Mouse (Mus musculus) cerebellum, postnatal 14 days (tissue): ENCODE measurements around the gene Clec16a.

Experiments used
- DNase-seq, 2 experiments: peaks; one replicate each; pipeline ENCODE4 v3.0.0; 2021; ENCODE audit warnings: mixed read lengths in 2 of 2

The Clec16a gene

DNA sequence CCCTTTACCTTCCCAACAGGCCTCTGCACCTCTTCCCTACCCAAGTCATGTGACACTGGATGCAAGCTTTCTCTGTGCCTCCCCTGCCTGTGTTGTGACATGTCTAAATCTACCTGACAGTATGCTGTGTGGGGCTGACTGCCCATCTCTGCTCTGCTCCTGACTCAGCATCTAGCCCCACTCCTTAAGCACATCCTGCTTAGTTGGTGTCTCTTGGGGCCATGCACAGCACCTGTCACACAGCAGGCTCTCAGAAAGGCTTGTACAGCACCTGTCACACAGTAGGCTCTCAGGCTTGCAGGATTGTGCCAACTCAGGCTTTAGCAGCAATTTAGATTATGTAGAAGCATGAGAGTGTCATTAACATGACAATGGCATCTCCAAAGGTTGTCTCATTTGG lies 106.7 kb downstream of the Clec16a start:
- DNase-seq, result no peak

GRCm38 (mm10) chr16:10652935-10653334 lies 107.8 kb downstream of the Clec16a start:
- no peak for DNase-seq

GRCm38 (mm10) chr16:10655236-10655635 lies 110.1 kb downstream of the Clec16a start:
- no peak for DNase-seq

DNA sequence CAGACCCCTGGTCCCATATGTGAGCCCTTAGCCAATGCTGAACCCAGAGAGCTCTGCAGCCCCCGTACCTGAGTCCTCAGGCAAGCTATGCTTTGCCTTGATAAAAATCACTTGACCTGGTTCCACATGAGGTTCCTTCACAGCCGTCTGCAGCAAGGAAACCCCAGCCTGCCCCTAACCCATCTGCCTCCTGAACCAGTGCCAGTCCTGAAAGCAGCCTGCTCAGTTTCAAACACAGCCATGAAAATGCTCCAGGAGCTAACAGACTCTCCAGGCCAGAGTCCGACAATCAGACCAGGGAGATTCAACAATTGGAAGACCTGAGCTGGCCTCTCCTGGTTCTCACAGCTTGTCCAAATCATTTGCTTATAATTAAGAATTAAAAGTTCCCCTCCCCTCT lies 110.8 kb downstream of the Clec16a start:
- DNase-seq, result peak; percentile 47 to 56

DNA sequence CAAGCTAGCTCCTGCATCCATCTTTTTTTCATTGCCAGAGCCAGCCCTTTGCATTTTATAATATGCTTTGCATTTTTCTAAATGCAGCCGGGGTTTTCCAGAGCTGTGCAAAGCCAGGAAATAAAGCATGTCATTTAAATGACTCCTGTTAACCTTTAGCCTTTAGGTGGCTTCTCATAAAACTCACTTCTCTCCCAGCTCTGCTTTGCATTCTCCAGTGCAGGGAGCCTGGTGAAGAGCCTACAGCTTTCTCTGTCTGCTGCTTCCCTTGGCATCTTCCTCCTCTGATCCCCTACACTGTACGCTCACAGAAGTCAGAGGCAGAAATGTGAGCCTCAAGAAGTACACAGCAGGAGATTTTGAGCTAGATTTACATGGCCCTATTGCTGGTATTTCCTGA lies 111.3 kb downstream of the Clec16a start:
- DNase-seq, result no peak

DNA sequence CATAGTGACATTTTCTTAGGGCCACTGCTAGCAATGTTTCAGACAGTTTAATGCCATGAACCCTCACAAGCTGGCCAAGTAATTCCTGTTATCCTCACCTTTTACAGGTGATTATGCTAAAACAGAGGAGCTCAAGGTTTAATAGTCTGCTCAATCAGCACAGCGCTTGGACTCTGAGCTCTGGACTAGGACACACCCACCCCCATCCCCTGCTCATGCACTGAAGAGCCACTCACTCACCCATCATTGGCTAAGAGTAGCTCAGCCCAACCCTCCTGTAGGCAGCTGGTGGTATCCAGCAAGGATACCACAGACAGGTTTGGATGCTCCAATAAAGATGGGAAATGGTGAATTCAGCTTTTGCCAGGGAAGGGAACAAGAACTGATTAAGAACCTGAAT lies 111.8 kb downstream of the Clec16a start:
- DNase-seq, result no peak

DNA sequence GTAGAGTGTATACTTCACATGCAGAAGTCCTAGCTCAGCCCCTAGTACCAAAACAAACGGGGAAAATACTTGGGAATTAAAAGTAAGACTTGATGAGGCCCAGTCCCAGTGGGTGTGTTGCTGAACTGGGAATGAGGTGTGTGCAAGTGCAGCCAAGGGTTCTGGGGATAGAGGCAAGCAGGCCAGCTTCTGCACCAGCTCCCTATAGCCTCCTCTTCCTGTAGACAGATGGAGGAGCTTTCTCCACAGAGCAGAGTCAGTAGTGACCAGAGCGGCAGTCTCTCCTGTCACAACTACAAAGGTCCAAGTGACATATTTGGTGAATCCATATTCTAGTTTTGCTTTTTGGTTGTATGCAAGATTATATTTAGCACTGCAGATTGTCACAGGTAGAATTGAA lies 114.1 kb downstream of the Clec16a start:
- DNase-seq, result no peak

DNA sequence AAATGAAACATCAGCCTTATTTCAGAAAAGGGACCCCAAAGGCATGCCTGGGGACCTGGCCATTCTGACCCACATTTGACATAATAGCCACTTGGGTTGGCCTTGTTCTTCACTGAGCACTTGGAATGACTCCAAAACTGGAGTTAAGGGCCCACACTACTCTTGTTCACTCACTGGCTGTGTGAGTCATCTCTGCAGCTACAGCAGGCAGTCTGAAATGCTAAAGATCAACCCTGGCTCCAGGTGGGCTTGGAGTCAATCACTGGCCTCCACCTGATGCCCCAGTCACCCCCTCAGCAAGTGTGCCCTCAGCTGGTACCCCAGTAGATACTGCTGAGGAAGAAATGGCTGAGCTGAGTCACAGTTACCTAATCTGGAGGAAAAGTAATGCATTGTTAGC lies 115.4 kb downstream of the Clec16a start:
- DNase-seq, result no peak

GRCm38 (mm10) chr16:10661385-10661784 lies 116.2 kb downstream of the Clec16a start:
- DNase-seq, result peak in 1 of 2 experiments; percentile 45

DNA sequence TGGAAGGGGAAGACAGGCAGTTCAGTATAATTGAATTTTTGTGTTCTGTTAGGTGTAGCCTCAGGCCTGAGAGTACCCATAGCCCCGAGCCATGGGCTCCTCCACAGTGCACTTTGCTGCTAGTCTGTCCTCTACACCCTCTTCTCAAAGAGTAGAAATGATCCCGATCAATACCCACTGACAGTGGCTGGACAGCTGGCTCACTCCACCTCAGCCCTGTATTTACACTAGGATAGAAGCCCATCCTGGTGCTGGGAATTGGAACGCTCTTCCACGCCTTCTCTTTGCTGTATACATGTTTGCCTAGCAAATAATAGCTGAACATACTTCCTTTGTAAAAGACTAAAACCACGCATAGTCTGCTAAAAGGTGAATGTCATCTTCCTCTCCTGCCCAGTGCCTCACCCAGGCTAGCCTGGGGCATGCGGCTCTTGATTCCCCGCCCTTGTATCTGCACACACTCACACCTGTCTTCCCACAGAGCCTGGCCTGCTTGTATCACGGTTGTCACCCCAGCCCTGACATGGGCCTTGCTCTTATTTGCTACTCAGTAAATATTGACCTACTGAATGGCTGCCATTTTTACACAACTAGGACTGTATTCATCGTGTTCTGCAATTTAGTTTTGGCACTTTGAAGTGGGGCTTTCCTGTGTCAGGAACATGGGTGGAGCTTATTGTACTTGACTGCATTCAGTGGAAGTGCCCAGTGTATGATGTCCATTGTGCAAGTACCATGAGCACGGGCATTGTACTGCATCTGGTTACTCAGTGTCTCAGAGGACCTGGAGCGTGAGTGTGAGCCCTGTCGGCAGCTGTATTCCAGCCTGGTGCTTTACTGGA lies 119.0 kb downstream of the Clec16a start:
- no peak for DNase-seq

- peak in 1 of 2 experiments; percentile 44 for DNase-seq
Observed at GRCm38 (mm10) chr16:10664921-10665894, 120.1 kb downstream of the Clec16a start.

GRCm38 (mm10) chr16:10666766-10667165 lies 121.6 kb downstream of the Clec16a start:
- DNase-seq, result no peak

DNA sequence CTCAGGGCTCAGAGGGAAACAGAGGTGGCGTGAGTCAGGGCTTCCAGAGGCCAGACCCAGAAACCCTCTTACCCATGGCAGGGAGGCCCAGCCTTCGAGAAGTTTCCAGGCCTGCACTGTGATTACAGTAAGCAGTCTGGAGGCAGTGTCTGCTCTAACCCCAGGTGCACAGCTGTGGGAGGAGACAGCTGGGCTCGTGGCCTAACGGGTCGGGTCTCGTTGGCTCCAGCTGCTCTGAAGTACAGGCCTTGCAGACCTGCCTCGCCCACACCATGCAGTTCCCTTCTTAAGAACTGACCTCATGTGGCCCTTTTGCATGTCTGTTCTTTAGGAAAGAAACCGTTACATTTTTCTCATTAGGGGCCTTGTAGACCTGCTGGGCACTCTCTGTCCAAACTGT lies 123.3 kb downstream of the Clec16a start:
- DNase-seq, result no peak

DNA sequence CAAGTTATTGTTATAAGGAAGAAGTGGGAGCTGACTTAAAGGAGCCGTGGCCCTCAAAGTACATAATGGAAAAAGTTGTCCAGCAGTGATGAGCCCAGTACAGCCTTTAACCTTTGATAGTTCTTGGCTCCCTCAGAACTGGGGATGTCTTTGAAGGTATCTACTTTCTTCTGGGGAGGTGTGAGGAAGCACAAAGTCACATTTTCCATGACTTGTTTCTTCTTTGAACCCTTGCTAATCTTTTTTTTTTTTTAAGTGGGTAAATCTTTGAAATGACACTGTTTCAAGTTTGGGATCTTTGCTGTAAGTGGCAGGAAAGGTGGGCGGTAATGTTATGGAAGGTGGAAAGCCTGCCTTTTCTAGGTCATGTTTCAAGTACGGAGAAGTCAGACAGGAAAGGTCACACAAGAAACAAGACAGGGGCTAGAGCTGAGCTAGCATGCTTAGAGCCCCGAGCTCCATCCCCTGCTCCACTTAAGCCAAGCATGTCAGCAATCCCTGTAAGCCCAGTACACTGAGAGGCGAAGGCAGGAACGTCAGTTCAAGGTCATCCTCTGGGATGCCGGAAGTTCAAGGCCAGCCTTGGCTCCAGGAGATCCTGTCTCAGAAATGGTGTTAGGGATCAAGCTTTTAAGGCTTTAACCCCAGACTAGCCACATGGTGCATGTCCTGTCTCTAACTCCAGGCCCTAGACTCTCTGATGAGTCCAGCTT lies 124.0 kb downstream of the Clec16a start:
- no peak for DNase-seq

DNA sequence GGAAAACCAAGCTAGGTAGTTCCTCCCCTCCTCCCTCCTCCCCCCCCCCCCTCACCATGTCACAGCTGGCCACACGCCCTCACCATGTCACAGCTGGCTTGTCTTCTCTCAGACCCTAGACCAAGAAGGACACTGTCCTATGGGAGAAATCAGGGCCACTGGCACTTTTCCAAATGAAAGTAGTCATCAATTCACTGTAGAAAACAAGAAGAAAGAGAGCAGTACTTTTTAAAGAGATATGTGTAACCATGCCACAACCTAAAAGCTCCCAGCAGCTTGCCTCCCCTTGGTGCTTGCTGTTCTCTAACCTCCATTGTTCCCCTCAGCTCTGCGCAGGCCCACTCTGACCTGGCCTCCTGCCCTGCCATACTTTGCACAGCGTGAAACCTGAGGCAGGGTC lies 124.8 kb downstream of the Clec16a start:
- DNase-seq, result no peak

DNA sequence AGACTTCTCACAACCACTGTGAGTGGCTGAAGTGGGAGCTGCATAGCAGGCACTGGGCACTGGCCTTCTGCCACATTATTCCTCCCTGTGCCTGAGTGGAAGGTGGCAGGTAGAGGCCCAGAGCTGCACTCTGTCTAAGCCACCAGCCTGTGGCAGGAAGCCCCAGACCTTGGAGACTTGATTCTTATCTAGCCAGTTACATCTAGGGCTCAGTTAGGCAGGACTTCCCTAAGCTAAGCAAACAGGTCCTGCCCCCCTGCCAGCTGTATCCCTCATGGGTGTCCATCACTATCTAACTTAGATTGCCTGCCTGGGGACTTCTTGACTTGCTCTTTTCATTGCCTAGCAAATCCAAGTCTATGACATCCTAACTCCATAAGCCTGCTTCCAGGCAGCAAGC lies 127.4 kb downstream of the Clec16a start:
- no peak for DNase-seq

- no peak for DNase-seq
Observed at GRCm38 (mm10) chr16:10674020-10674419, 128.9 kb downstream of the Clec16a start.

GRCm38 (mm10) chr16:10674957-10675356 lies 129.8 kb downstream of the Clec16a start:
- no peak for DNase-seq

- no peak for DNase-seq
Observed at GRCm38 (mm10) chr16:10675612-10676011, 130.5 kb downstream of the Clec16a start.

DNA sequence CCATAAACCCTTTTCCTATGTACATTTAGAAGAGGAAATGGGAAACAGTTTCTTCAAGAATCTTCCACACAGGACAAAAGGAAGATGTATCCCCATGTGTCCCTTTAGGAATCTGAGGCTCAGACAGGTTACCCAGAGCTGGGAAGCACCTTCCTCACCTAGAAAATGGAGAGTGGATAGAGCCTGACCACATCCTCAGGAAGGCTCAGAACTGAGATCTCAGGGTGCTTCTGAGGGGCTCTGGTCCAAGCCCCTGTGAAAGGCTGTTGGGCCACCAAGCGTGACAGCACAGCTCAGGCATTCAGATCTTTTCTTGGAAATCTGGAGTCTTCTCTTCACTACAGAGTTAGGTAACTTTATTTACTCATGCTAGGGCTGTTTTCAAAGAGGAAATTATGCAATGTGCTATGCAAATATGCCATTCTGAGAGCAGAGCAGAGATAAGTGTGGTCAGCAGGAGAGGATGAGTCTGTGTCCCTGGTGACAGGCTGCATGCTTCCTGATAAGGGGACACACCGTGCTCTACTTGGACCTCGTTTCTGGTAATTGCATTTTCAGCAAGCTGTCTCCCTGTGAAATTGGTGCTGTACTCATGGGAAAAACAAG lies 131.4 kb downstream of the Clec16a start:
- DNase-seq, result no peak

DNA sequence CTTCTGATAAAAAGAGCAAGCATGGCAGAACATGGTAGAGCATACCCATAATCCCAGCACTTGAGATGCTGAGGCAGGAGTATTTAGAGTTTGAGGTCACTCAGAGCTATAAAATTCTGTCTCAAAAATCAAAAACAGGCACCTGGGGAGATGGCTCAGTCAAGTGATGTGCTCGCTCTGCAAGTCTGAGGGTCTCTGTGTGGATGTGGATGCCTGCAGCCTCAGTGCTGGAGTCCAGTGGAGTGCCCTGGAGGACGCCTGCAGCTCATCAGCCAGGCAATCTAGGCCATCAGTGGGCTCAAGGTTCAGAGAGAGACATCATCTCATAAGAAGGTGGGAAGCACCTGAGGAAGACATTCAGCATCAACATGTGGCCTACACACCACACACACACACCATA lies 137.4 kb downstream of the Clec16a start:
- DNase-seq, result no peak

GRCm38 (mm10) chr16:10683193-10684000 lies 138.3 kb downstream of the Clec16a start:
- DNase-seq, result no peak
